Mouse (Mus musculus): ENCODE results near the gene Rabgap1l. TPM values are rescaled to one million over a fixed set of nuclear protein-coding genes. Genes with fewer than 3 reads are reported as not detected.

Rabgap1l gene
- polyA plus RNA-seq, 1 experiment from 2014 or later, result 23.2 TPM

DNA sequence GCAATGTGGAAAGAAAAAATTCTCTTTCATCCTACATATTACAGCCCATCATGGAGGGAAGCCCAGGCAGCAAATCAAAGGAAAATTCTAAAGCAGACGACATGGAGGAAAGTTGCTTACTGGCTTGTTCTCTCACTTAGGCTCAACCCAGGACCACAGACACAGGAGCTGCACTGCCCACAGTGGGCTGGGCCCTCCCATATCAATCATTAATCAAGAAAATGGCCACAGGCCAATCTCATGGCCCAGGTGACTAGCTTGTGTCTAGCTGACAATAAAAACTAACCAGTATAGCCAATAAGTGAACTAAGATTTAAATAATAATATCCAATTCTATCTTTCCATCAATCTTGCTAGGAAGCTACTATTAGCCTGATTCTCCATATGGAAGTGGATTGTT, 8.9 kb downstream of the Rabgap1l start:
- H3K4me2 ChIP-seq (replicated peaks; ENCODE audit: low read depth), result no peak overlapping the region
- no peak overlapping the region for H3K9ac ChIP-seq (ENCODE audit: low read depth, low read length)
- 74% methylated on average over 1 of the region's 1 CpGs for WGBS
- H3K4me1 ChIP-seq (replicated peaks; ENCODE audit: control insufficient read depth, insufficient read depth, low read length), result peaks cover 9% of the 10 kb centered on the region; the same call in 1 of the 2 replicates
- H3K36me3 ChIP-seq (ENCODE audit: control insufficient read depth, insufficient read depth), result no peaks in the 10 kb centered on the region
- ATAC-seq, result peak; percentile 65; the same call in 1 of the 2 replicates
- no peak overlapping the region for H3K4me3 ChIP-seq (ENCODE audit: low read depth, low read length)
- no peaks in the 10 kb centered on the region for H3K27me3 ChIP-seq (replicated peaks; ENCODE audit: control insufficient read depth, insufficient read depth, low read length)
- H3K9me3 ChIP-seq (ENCODE audit: control insufficient read depth), result no peaks in the 10 kb centered on the region
- no peak for TF ChIP-seq CTCF (IDR thresholded peaks at IDR 0.05; ENCODE audit: low read depth)
- H3K27ac ChIP-seq (ENCODE audit: low read depth, low read length), result no peak overlapping the region

GRCm38 (mm10) chr1:160774166-160774565, 18.8 kb downstream of the Rabgap1l start:
- Histone ChIP-seq H3K27ac (ENCODE audit: low read depth, low read length) (no peak overlapping the region), H3K9me3 (ENCODE audit: control insufficient read depth) (no peaks in the 10 kb centered on the region), H3K4me3 (ENCODE audit: low read depth, low read length) (no peak overlapping the region), H3K36me3 (ENCODE audit: control insufficient read depth, insufficient read depth) (no peaks in the 10 kb centered on the region), H3K27me3 (replicated peaks; ENCODE audit: control insufficient read depth, insufficient read depth, low read length) (no peaks in the 10 kb centered on the region), H3K9ac (ENCODE audit: low read depth, low read length) (no peak overlapping the region), H3K4me1 (replicated peaks; ENCODE audit: control insufficient read depth, insufficient read depth, low read length) (no peaks in the 10 kb centered on the region), H3K4me2 (replicated peaks; ENCODE audit: low read depth) (no peak overlapping the region)
- ATAC-seq, result no peak
- no peak for TF ChIP-seq CTCF (IDR thresholded peaks at IDR 0.05; ENCODE audit: low read depth)
- WGBS, result 78% methylated on average over 1 of the region's 1 CpGs

DNA sequence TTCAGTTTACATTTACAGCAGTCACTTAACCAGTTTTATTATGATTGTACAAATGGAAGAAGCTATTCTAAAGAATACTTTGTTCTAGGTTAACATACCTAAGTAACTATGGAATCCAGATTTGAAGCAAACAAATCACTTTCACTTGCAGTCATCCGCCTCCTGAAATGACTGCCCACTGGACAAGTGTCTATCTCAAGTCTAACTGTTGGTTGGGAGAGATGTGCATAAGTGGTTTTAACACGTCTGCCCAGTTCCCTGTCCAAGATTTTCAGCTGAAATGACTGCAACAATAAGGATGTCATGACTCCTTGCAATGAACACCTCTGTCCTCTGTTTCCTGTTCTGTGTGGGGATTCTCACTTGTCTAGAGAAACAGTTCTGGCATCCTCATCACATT, 27.4 kb downstream of the Rabgap1l start:
- Histone ChIP-seq H3K4me3 (ENCODE audit: low read depth, low read length) (no peak overlapping the region), H3K9ac (ENCODE audit: low read depth, low read length) (no peak overlapping the region), H3K27ac (ENCODE audit: low read depth, low read length) (no peak overlapping the region), H3K4me2 (replicated peaks; ENCODE audit: low read depth) (no peak overlapping the region), H3K27me3 (replicated peaks; ENCODE audit: control insufficient read depth, insufficient read depth, low read length) (no peaks in the 10 kb centered on the region), H3K9me3 (ENCODE audit: control insufficient read depth) (no peaks in the 10 kb centered on the region), H3K4me1 (replicated peaks; ENCODE audit: control insufficient read depth, insufficient read depth, low read length) (no peaks in the 10 kb centered on the region), H3K36me3 (ENCODE audit: control insufficient read depth, insufficient read depth) (no peaks in the 10 kb centered on the region)
- ATAC-seq, result no peak
- WGBS, result 82% methylated on average over 2 of the region's 2 CpGs
- TF ChIP-seq CTCF (IDR thresholded peaks at IDR 0.05; ENCODE audit: low read depth), result no peak

GRCm38 (mm10) chr1:160758243-160758642, 34.8 kb downstream of the Rabgap1l start:
- H3K9ac ChIP-seq (ENCODE audit: low read depth, low read length), result no peak overlapping the region
- H3K4me2 ChIP-seq (replicated peaks; ENCODE audit: low read depth), result no peak overlapping the region
- H3K4me3 ChIP-seq (ENCODE audit: low read depth, low read length), result no peak overlapping the region
- H3K4me1 ChIP-seq (replicated peaks; ENCODE audit: control insufficient read depth, insufficient read depth, low read length), result no peaks in the 10 kb centered on the region
- no peaks in the 10 kb centered on the region for H3K36me3 ChIP-seq (ENCODE audit: control insufficient read depth, insufficient read depth)
- no peak for ATAC-seq
- H3K9me3 ChIP-seq (ENCODE audit: control insufficient read depth), result no peaks in the 10 kb centered on the region
- H3K27ac ChIP-seq (ENCODE audit: low read depth, low read length), result no peak overlapping the region
- H3K27me3 ChIP-seq (replicated peaks; ENCODE audit: control insufficient read depth, insufficient read depth, low read length), result no peaks in the 10 kb centered on the region
- TF ChIP-seq CTCF (IDR thresholded peaks at IDR 0.05; ENCODE audit: low read depth), result peak; percentile 85
- 17% methylated on average over 3 of the region's 3 CpGs for WGBS

GRCm38 (mm10) chr1:160755359-160755758, 37.7 kb downstream of the Rabgap1l start:
- no peaks in the 10 kb centered on the region for H3K36me3 ChIP-seq (ENCODE audit: control insufficient read depth, insufficient read depth)
- H3K9me3 ChIP-seq (ENCODE audit: control insufficient read depth), result no peaks in the 10 kb centered on the region
- no peak overlapping the region for H3K27ac ChIP-seq (ENCODE audit: low read depth, low read length)
- H3K4me1 ChIP-seq (replicated peaks; ENCODE audit: control insufficient read depth, insufficient read depth, low read length), result no peaks in the 10 kb centered on the region
- H3K4me2 ChIP-seq (replicated peaks; ENCODE audit: low read depth), result no peak overlapping the region
- no peaks in the 10 kb centered on the region for H3K27me3 ChIP-seq (replicated peaks; ENCODE audit: control insufficient read depth, insufficient read depth, low read length)
- ATAC-seq, result no peak
- no peak overlapping the region for H3K4me3 ChIP-seq (ENCODE audit: low read depth, low read length)
- no peak overlapping the region for H3K9ac ChIP-seq (ENCODE audit: low read depth, low read length)
- TF ChIP-seq CTCF (IDR thresholded peaks at IDR 0.05; ENCODE audit: low read depth), result no peak

DNA sequence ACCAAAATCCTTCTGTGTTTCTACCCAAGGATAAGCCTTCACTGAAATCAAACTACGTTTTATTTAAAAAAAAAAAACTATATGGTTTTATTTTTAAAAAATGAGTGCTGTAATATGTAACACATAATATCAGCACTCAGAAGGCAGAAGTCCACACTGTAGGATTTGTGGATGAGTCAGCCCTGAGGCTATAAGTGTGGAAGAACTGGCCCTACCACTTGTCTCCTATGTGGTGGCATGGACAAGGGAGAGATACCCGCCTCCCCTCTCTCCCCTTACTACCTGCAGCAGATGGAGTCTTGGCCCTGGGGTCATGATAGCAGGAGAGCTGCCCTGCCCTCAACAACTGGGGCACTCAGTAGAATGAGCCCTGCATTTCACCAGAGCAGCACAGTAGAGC, 42.4 kb downstream of the Rabgap1l start:
- 45% methylated on average over 2 of the region's 2 CpGs for WGBS
- H3K27ac ChIP-seq (ENCODE audit: low read depth, low read length), result no peak overlapping the region
- H3K4me3 ChIP-seq (ENCODE audit: low read depth, low read length), result no peak overlapping the region
- no peak overlapping the region for H3K9ac ChIP-seq (ENCODE audit: low read depth, low read length)
- ATAC-seq, result no peak
- no peak overlapping the region for H3K4me2 ChIP-seq (replicated peaks; ENCODE audit: low read depth)
- no peaks in the 10 kb centered on the region for H3K9me3 ChIP-seq (ENCODE audit: control insufficient read depth)
- H3K4me1 ChIP-seq (replicated peaks; ENCODE audit: control insufficient read depth, insufficient read depth, low read length), result no peaks in the 10 kb centered on the region
- no peak for TF ChIP-seq CTCF (IDR thresholded peaks at IDR 0.05; ENCODE audit: low read depth)
- no peaks in the 10 kb centered on the region for H3K27me3 ChIP-seq (replicated peaks; ENCODE audit: control insufficient read depth, insufficient read depth, low read length)
- no peaks in the 10 kb centered on the region for H3K36me3 ChIP-seq (ENCODE audit: control insufficient read depth, insufficient read depth)

DNA sequence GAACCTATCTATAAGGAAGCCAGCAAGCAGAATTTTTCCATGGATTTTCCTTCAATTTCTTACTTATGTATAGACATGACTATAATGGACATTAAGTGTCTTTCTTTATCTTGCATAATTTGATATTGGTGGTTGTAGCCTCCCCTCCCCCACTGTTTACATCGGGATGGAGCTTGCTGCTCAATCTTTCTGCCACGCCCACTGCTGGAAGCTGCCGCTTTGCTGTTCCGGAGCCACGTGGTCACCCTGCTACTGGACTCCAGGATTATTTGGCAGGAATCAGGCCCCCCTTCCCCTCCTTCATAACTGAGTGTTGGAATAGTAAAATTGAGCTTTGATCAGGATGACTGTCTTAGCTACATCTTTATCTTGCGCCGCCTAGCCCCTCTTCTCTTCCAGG, 46.2 kb downstream of the Rabgap1l start:
- Histone ChIP-seq H3K4me2 (replicated peaks; ENCODE audit: low read depth) (no peak overlapping the region), H3K4me3 (ENCODE audit: low read depth, low read length) (no peak overlapping the region), H3K27ac (ENCODE audit: low read depth, low read length) (no peak overlapping the region), H3K36me3 (ENCODE audit: control insufficient read depth, insufficient read depth) (no peaks in the 10 kb centered on the region), H3K4me1 (replicated peaks; ENCODE audit: control insufficient read depth, insufficient read depth, low read length) (no peaks in the 10 kb centered on the region), H3K9me3 (ENCODE audit: control insufficient read depth) (no peaks in the 10 kb centered on the region), H3K9ac (ENCODE audit: low read depth, low read length) (no peak overlapping the region), H3K27me3 (replicated peaks; ENCODE audit: control insufficient read depth, insufficient read depth, low read length) (no peaks in the 10 kb centered on the region)
- WGBS, result 31% methylated on average over 7 of the region's 7 CpGs
- ATAC-seq, result no peak
- no peak for TF ChIP-seq CTCF (IDR thresholded peaks at IDR 0.05; ENCODE audit: low read depth)
